Mouse (Mus musculus) limb, embryonic 15.5 days (tissue): ENCODE results near the gene Ficd. TPM values are rescaled to one million over a fixed set of nuclear protein-coding genes. Genes with fewer than 3 reads are reported as not detected.
"Not testable (repeated sequence)": the region's sequence is repeated elsewhere in the genome, so short reads cannot be mapped to it uniquely, and the experiment has no call there.

Source experiments
- ATAC-seq: fragments of 200-750 bp; cut with Nextera tagmentation; 2 replicates; pipeline ENCODE4 v1.8.0; 2017; ENCODE audit warnings: low read depth, moderate TSS enrichment; ENCODE audit not compliant: insufficient number of reproducible peaks, low FRiP score, low TSS enrichment
- H3K27ac ChIP-seq: fragments of 300-500 bp; sonication (generic); 2 replicates; pipeline ENCODE4 v1.5.1; 2015; ENCODE audit warnings: moderate library complexity, mild to moderate bottlenecking, inconsistent platforms
- H3K27me3 ChIP-seq: fragments of 300-500 bp; sonication (generic); 2 replicates; pipeline ENCODE4 v1.6.1; 2015; ENCODE audit warnings: inconsistent platforms
- H3K36me3 ChIP-seq: fragments of 300-500 bp; sonication (generic); 2 replicates; pipeline ENCODE4 v1.6.1; 2015; ENCODE audit warnings: inconsistent platforms
- H3K4me1 ChIP-seq: fragments of 300-500 bp; sonication (generic); 2 replicates; pipeline ENCODE4 v1.6.1; 2015; ENCODE audit warnings: inconsistent platforms
- H3K4me2 ChIP-seq: fragments of 300-500 bp; sonication (generic); 2 replicates; pipeline ENCODE4 v1.6.1; 2015; ENCODE audit warnings: mild to moderate bottlenecking, inconsistent platforms
- H3K4me3 ChIP-seq: fragments of 300-500 bp; sonication (generic); 2 replicates; pipeline ENCODE4 v1.5.1; 2015; ENCODE audit warnings: mild to moderate bottlenecking, inconsistent platforms
- H3K9ac ChIP-seq: fragments of 300-500 bp; sonication (generic); 2 replicates; pipeline ENCODE4 v1.6.1; 2015; ENCODE audit warnings: inconsistent platforms
- H3K9me3 ChIP-seq: fragments of 300-500 bp; sonication (generic); 2 replicates; pipeline ENCODE4 v1.6.1; 2016; ENCODE audit warnings: inconsistent platforms
- WGBS: fragments of 180-500 bp; shearing (Covaris S2); methylation state at CpG from one replicate; pipeline ENCODE4 v1.1.7; 2015; 5-methylcytosine and 5-hydroxymethylcytosine counted together
- polyA plus RNA-seq: library from polyadenylated mRNA; unstranded; fragments of >200 nt; fragmentation: Nextera tagmentation; extraction: Ambion mirVana; gene quantifications from 2 replicates; pipeline ENCODE4 v1.2.1, GENCODE M21; 2015

The Ficd gene
- polyA plus RNA-seq, 1 experiment from 2014 or later: 9.0 TPM

DNA sequence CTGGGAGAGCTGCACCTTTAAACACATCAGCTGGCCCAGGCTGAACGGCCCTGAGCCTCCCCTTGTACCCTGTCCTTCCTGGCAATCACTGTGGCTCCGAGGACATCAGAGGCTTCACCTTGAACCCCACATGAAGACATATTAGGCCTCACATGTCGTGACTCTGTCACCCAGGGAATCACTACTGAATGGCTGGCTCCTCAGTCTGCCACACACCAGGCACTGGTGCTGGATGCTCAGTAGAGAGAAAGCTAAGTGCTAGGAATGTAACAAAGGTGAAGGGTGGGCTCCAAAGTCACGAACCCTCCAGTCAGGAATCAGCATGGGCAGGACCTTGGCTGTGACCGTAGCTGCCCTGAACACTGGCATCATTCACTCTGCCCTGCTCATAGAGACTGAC is 44.0 kb downstream of the Ficd start:
- no peaks in the 10 kb centered on the region for H3K27me3 ChIP-seq
- no peak overlapping the region for H3K4me2 ChIP-seq
- H3K27ac ChIP-seq: peak overlapping the region; percentile 43
- H3K4me1 ChIP-seq: peaks cover 37% of the 10 kb centered on the region
- no peak overlapping the region for H3K9ac ChIP-seq
- peaks cover 39% of the 10 kb centered on the region for H3K36me3 ChIP-seq
- H3K4me3 ChIP-seq: no peak overlapping the region
- no peak for ATAC-seq
- WGBS: 72% methylated on average over 5 of the region's 5 CpGs
- H3K9me3 ChIP-seq: no peaks in the 10 kb centered on the region

DNA sequence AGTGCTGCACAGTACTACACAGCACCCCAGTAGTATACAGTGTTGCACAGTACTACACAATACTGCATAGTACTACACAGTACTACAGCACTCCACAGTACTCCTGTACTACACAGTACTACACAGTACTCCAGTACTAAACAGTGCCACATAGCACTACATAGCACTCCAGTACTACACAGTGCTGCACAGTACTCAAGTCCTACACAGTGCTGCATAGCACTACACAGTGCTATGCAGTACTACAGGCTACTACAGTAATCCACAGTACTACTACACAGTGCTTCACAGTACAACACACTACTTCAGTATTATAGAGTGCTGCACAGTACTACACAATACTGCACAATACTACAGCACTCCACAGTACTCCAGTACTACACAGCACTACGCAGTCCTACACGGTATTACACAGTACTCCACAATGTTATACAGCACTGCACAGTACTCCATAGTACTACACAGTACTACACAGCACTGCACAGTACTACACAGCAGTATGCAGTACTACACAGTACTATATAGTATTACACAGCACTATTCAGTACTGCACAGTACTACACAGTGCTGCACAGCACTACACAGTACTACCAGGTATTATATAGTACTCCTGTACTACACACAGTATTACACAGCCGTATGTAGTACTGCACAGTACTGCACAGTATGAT is 44.6 kb downstream of the Ficd start:
- no peak overlapping the region for H3K4me3 ChIP-seq
- no peak overlapping the region for H3K9ac ChIP-seq
- H3K36me3 ChIP-seq: peaks cover 32% of the 10 kb centered on the region
- WGBS: 98% methylated on average over 3 of the region's 3 CpGs
- H3K9me3 ChIP-seq: no peaks in the 10 kb centered on the region
- H3K4me2 ChIP-seq: no peak overlapping the region
- H3K27me3 ChIP-seq: no peaks in the 10 kb centered on the region
- H3K4me1 ChIP-seq: peaks cover 37% of the 10 kb centered on the region
- no peak for ATAC-seq
- H3K27ac ChIP-seq: peak overlapping the region; percentile 79; the same call in 1 of the 2 replicates

DNA sequence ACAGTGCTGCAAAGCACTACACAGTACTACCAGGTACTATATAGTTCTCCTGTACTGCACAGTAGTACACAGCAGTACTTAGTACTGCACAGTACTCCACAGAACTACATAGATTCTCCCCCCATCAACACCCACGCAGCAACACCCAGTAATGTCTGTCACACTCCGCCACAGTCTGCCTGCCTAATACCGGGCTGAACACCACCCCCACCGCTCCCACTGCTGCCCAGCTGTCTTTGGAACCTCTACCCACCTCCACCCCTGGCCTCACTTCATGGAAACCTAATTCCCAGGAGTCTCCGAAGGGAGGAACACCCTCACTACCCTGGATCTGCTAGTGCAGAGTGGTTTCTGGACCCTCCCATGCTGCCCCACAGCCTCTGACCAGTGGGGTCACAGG is 45.2 kb downstream of the Ficd start:
- Histone ChIP-seq H3K4me1 (peaks cover 37% of the 10 kb centered on the region), H3K27ac (peak overlapping the region; percentile 79), H3K27me3 (no peaks in the 10 kb centered on the region), H3K36me3 (peaks cover 27% of the 10 kb centered on the region), H3K4me2 (no peak overlapping the region), H3K4me3 (no peak overlapping the region), H3K9me3 (no peaks in the 10 kb centered on the region), H3K9ac (no peak overlapping the region)
- 73% methylated on average over 5 of the region's 5 CpGs for WGBS
- no peak for ATAC-seq

DNA sequence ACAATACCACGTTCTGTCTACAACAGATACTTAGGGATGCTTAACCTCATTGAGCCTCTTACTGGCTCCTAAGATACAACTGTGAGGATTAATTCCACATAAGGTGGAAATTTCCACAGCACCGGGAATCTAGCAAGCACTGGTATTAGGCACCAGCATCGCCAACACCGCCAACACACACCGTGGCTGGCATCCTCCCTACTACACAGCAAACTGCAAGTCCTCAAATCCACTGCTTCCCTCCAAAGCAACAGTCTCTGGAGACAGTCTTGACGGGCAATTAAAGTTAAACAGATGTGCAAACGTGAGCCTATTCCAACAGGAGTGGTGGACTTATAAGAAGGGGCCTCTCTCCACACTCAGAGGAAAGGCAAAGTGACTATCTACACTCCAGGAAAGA is 45.7 kb downstream of the Ficd start:
- no peak overlapping the region for H3K4me3 ChIP-seq
- peaks cover 22% of the 10 kb centered on the region for H3K36me3 ChIP-seq
- ATAC-seq: no peak
- H3K4me2 ChIP-seq: no peak overlapping the region
- no peak overlapping the region for H3K9ac ChIP-seq
- no peaks in the 10 kb centered on the region for H3K9me3 ChIP-seq
- H3K4me1 ChIP-seq: peaks cover 37% of the 10 kb centered on the region
- peak overlapping the region; percentile 79 for H3K27ac ChIP-seq
- no peaks in the 10 kb centered on the region for H3K27me3 ChIP-seq
- WGBS: 44% methylated on average over 7 of the region's 7 CpGs

DNA sequence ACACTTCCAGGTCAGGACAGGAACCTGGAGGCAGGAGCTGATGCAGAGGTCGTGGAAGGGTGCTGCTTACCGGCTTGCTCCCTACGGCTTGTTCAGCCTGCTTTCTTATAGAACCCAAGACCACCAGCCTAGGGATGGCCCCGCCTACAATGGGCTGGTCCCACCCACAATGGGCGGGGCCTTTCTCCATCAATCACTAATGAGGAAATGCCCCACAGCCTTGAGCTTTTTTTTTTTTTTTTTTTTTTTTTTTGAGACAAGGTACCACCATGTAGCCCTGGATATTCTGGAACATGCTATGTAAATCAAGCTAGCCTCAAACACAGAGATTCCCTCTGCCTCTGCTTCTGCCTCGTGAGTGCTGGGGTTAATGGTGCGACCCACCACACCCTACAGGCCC is 46.3 kb downstream of the Ficd start:
- no peaks in the 10 kb centered on the region for H3K27me3 ChIP-seq
- H3K36me3 ChIP-seq: peaks cover 16% of the 10 kb centered on the region
- no peak overlapping the region for H3K4me3 ChIP-seq
- H3K4me2 ChIP-seq: no peak overlapping the region
- no peak for ATAC-seq
- H3K9me3 ChIP-seq: no peaks in the 10 kb centered on the region
- 86% methylated on average over 7 of the region's 7 CpGs for WGBS
- H3K4me1 ChIP-seq: peaks cover 37% of the 10 kb centered on the region
- H3K27ac ChIP-seq: peak overlapping the region; percentile 79; the same call in 1 of the 2 replicates
- no peak overlapping the region for H3K9ac ChIP-seq

DNA sequence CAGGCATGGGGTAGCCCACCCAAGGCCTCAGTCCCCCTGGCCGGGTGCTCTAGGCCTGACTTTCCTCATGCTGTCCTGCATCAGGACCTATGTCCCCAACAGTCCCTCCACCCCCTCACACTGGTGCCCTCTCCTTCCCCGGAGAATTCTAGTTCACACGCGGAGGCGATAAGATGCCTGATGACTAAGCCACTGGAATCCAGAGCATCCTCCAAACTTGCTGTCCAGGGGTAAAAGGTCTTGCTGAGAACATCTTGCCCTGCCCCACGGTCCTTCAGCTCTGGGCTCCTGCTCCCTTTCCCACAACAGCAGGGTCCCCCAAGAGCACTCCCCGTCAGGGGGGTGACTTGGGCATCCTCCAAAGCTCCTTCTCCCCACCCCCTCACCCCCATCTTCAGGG is 47.0 kb downstream of the Ficd start:
- 91% methylated on average over 7 of the region's 7 CpGs for WGBS
- H3K4me2 ChIP-seq: no peak overlapping the region
- peaks cover 8% of the 10 kb centered on the region for H3K36me3 ChIP-seq
- H3K9ac ChIP-seq: no peak overlapping the region
- no peaks in the 10 kb centered on the region for H3K27me3 ChIP-seq
- peak overlapping the region; percentile 89 for H3K27ac ChIP-seq
- no peaks in the 10 kb centered on the region for H3K9me3 ChIP-seq
- peaks cover 37% of the 10 kb centered on the region for H3K4me1 ChIP-seq
- H3K4me3 ChIP-seq: no peak overlapping the region
- no peak for ATAC-seq

DNA sequence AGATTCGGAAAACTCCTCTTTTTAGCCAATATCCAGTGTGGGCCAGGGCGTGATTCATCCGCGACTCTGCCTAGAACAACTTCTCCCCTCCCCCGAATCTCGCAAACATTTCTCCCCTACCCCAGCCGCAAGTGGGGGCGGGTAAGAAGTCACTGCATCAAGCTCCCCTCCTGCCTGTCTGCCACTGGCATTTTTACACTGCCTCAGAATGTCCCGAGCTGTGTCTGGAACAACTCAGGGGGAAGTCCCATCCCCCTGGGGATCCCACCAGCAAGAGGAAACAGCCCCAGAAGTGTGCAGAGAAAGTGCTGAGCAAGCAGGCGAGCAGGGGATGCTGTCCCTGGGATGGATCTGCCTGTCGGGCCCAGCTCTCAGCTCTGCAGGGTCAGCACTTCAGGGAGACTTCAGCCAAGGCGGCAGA is 48.0 kb downstream of the Ficd start:
- H3K9me3 ChIP-seq: no peaks in the 10 kb centered on the region
- 4% methylated on average over 12 of the region's 12 CpGs for WGBS
- H3K27ac ChIP-seq: peak overlapping the region; percentile 89
- H3K27me3 ChIP-seq: no peaks in the 10 kb centered on the region
- ATAC-seq: no peak
- H3K4me1 ChIP-seq: peaks cover 45% of the 10 kb centered on the region
- H3K4me2 ChIP-seq: peak overlapping the region; percentile 25
- peaks cover 2% of the 10 kb centered on the region; the same call in 1 of the 2 replicates for H3K36me3 ChIP-seq
- H3K9ac ChIP-seq: no peak overlapping the region
- H3K4me3 ChIP-seq: no peak overlapping the region

DNA sequence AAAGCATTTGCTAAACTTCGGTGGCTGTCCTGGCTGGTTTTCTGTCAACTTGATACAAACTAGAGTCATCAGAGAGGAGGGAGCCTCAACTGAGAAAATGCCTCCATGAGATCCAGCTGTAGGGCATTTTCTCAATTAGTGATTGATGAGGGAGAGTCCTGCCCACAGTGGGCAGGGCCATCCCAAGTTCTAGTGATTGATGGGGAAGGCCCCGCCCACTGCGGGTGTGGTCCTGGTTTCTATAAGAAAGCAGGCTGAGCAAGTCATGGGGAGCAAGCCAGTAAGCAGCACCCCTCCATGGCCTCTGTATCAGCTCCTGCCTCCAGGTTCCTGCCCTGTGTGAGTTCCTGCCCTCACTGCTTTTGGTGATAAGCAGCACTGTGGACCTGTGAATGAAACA is 48.5 kb downstream of the Ficd start:
- Histone ChIP-seq H3K27ac (peak overlapping the region; percentile 89), H3K4me2 (peak overlapping the region; percentile 25), H3K4me1 (peaks cover 50% of the 10 kb centered on the region)
- H3K9ac ChIP-seq, H3K9me3 ChIP-seq, H3K27me3 ChIP-seq, H3K4me3 ChIP-seq, H3K36me3 ChIP-seq, ATAC-seq: not testable (repeated sequence)
- WGBS: 25% methylated on average over 3 of the region's 3 CpGs

DNA sequence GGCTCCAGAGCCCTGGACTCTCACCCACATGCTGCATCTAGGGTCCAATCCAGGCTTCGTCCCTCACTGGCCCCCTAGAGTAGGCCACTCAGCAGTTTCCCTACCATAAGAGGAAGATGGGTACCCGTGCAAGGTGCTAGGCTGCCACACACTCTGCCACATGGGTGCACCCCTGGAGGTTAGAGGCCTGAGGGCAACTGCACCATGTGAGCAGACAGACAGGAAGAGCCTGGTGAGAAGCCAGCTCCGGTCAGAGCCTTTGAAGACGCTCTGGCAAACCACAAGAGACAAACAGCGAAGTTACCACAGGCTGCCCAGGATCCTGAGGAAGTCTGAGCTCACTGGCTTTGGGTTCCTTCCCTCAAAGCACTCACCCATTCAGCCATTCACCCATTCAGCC is 51.4 kb downstream of the Ficd start:
- no peak overlapping the region for H3K27ac ChIP-seq
- no peak for ATAC-seq

DNA sequence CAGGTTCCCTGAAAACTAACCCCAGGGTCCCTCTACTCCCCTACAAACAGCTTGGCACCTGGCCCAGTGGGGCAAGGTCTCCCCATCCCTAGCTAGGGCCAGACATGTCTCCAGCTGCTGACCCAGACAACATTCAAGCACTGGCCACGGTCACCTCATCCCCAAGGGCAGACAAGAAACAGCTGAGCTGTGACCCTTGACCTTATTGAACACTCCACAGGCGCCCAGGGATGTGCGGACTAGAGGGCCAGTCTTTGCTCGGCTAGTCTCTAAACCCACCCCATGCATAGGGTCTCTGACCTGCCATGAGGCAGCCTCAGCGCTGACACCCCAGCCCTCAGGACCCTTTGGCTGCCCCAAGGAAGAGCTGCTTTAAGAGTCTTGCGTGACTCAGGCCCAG is 53.0 kb downstream of the Ficd start:
- H3K27ac ChIP-seq: peak overlapping the region; percentile 83
- no peaks in the 10 kb centered on the region for H3K9me3 ChIP-seq
- peaks cover 11% of the 10 kb centered on the region for H3K36me3 ChIP-seq
- WGBS: 24% methylated on average over 6 of the region's 6 CpGs
- peak; percentile 11; the same call in 1 of the 2 replicates for ATAC-seq
- H3K4me2 ChIP-seq: no peak overlapping the region; the same call in 1 of the 2 replicates
- H3K9ac ChIP-seq: no peak overlapping the region
- no peak overlapping the region for H3K4me3 ChIP-seq
- no peaks in the 10 kb centered on the region for H3K27me3 ChIP-seq
- H3K4me1 ChIP-seq: peaks cover 61% of the 10 kb centered on the region

More for the DNA sequence above, 51.4 kb downstream of the Ficd start:
- WGBS: 63% methylated on average over 5 of the region's 5 CpGs
- H3K9me3 ChIP-seq: no peaks in the 10 kb centered on the region
- peaks cover 59% of the 10 kb centered on the region for H3K4me1 ChIP-seq
- no peaks in the 10 kb centered on the region for H3K36me3 ChIP-seq
- no peak overlapping the region for H3K9ac ChIP-seq
- no peaks in the 10 kb centered on the region for H3K27me3 ChIP-seq
- no peak overlapping the region for H3K4me3 ChIP-seq
- H3K4me2 ChIP-seq: no peak overlapping the region

DNA sequence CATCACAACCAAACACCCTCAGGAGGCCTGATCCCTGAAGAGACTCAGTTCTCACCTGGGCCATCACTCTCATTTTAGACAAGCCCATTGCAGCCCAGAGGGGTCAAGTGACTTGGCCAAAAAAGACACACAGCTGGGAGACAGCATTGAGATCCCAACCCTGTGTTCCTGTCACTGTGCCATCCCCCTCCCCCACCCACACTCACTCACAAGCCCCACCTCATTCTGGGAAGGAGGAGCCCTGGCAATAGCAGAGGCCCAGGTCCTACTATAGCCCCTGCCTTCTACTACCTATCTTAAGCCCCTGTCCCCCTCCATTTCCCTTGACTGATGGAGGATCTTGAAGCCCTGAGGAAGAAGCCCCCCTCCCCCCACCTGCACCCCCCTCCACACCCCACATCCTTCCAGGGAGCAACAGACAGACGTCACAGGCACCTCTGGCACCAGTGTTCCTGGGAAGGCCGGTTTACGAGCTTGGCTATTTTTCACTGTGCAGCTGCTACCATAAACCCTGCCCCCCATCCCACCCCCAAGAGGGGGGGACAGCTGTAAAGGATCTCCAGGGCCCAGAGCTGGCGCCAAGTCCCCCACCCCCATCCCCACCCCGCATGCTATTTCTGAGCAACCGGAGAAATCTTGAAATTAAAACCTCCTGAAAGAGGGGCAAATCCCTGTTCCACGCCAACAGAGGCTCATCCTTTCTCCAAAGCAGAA is 53.6 kb downstream of the Ficd start:
- H3K27me3 ChIP-seq: no peaks in the 10 kb centered on the region
- 10% methylated on average over 7 of the region's 7 CpGs for WGBS
- no peak overlapping the region; the same call in 1 of the 2 replicates for H3K4me2 ChIP-seq
- no peak overlapping the region for H3K4me3 ChIP-seq
- H3K27ac ChIP-seq: peak overlapping the region; percentile 83
- H3K4me1 ChIP-seq: peaks cover 61% of the 10 kb centered on the region
- H3K9ac ChIP-seq: no peak overlapping the region
- peak; percentile 85 for ATAC-seq
- H3K9me3 ChIP-seq: no peaks in the 10 kb centered on the region
- peaks cover 17% of the 10 kb centered on the region for H3K36me3 ChIP-seq
